Mouse (Mus musculus) C2C12 (cell line): ENCODE data around the gene Nipal1.

Experiments
- CEBPB ChIP-seq: IDR thresholded peaks from one replicate; pipeline ENCODE4 v1.6.1; 2011; ENCODE audit warnings: low read depth, mild to moderate bottlenecking, control low read depth, moderate library complexity
- CTCF ChIP-seq: IDR thresholded peaks from one replicate; pipeline ENCODE4 v1.5.1; 2011; ENCODE audit not compliant: control insufficient read depth, insufficient read depth, insufficient read length
- FOSL1 ChIP-seq: IDR thresholded peaks from one replicate; pipeline ENCODE4 v1.8.0; 2011; ENCODE audit warnings: mild to moderate bottlenecking, low read length; ENCODE audit not compliant: poor library complexity, insufficient read depth, severe bottlenecking
- MAX ChIP-seq: IDR thresholded peaks from one replicate; pipeline ENCODE4 v1.6.1; 2011; ENCODE audit warnings: mild to moderate bottlenecking, control low read depth
- MYOG ChIP-seq: IDR thresholded peaks from one replicate; pipeline ENCODE4 v1.6.1; 2011; ENCODE audit not compliant: control insufficient read depth, insufficient read length; ENCODE audit errors: extremely low read depth
- USF1 ChIP-seq: IDR thresholded peaks from one replicate; pipeline ENCODE4 v1.6.1; 2011; ENCODE audit warnings: low read depth, mild to moderate bottlenecking, control low read depth, moderate library complexity

GRCm38 (mm10) chr5:72664854-72665253, 17.3 kb downstream of the Nipal1 start:
- TF ChIP-seq CTCF (no peak), USF1 (no peak), FOSL1 (no peak), MAX (no peak), CEBPB (no peak), MYOG (no peak)
